Mouse (Mus musculus) erythroblast, embryonic 14.5 days (primary cell): ENCODE results near the gene Prkcb.

Experiments used
- GATA1 ChIP-seq: IDR thresholded peaks from 2 replicates; pipeline ENCODE4 v1.6.1; 2012; ENCODE audit warnings: low read length, inconsistent platforms, mixed read lengths
- TAL1 ChIP-seq: IDR thresholded peaks from 3 replicates; pipeline ENCODE4 v1.6.1; 2012; ENCODE audit warnings: low read length, inconsistent platforms, mixed read lengths

DNA sequence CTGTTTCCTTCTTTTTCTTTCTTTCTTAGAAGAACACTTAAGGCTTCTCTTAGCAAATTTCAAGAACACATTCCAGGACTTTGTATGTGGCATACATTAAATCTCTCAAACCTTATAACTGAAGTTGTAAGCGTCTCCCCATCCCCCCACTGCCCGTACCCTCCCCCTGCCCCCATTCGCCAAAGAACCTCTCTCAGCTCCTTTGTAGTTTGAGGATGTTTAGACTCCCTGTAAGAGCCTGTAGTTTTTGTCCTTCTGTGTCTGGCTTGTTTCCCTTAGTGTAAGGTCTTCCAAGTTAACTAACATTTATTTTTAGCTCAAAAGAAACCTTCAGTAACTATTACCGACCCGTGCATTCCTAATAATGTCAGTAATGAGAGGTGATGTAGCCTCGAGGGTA lies 270.4 kb downstream of the Prkcb start:
- TF ChIP-seq GATA1 = no peak
- no peak for TF ChIP-seq TAL1
